Mouse (Mus musculus) G1E (cell line): ENCODE data around the gene Gpc6. TPM values are rescaled to one million over a fixed set of nuclear protein-coding genes. Genes with fewer than 3 reads are reported as not detected.

Experiments
- ATAC-seq: 2 replicates; pipeline ENCODE4 v1.8.0; 2016; ENCODE audit warnings: mild to moderate bottlenecking; ENCODE audit not compliant: insufficient number of reproducible peaks, poor library complexity, low FRiP score, severe bottlenecking; ENCODE audit errors: extremely low read depth
- DNase-seq: peaks from one replicate; pipeline ENCODE4 v3.0.0; 2012; ENCODE audit warnings: low spot score
- H3K27me3 ChIP-seq: 2 replicates; pipeline ENCODE4 v1.6.1; 2012; ENCODE audit warnings: mild to moderate bottlenecking, low read length, inconsistent platforms; ENCODE audit not compliant: insufficient read depth
- H3K36me3 ChIP-seq: replicated peaks from 2 replicates; pipeline ENCODE3; 2012; ENCODE audit warnings: mild to moderate bottlenecking, inconsistent platforms
- H3K4me1 ChIP-seq: 2 replicates; pipeline ENCODE4 v1.6.1; 2012; ENCODE audit warnings: low read depth, low read length, inconsistent platforms, mixed read lengths; ENCODE audit not compliant: insufficient read depth
- H3K4me3 ChIP-seq: 2 replicates; pipeline ENCODE4 v1.5.1; 2012; ENCODE audit warnings: low read depth, mild to moderate bottlenecking, inconsistent platforms, low read length, moderate library complexity, mixed read lengths
- H3K9me3 ChIP-seq: replicated peaks from 2 replicates; pipeline ENCODE4 v1.6.1; 2012; ENCODE audit warnings: inconsistent platforms
- CTCF ChIP-seq: IDR thresholded peaks from 2 replicates; pipeline ENCODE4 v1.5.1; 2012; ENCODE audit warnings: low read depth, low read length, inconsistent platforms, mixed read lengths
- GATA1 ChIP-seq: IDR thresholded peaks from 2 replicates; pipeline ENCODE4 v1.6.1; 2012; ENCODE audit warnings: borderline replicate concordance, low read length, inconsistent platforms, mixed read lengths
- GATA2 ChIP-seq: IDR thresholded peaks from 2 replicates; pipeline ENCODE4 v1.6.1; 2012; ENCODE audit warnings: low read depth, low read length, inconsistent platforms, borderline replicate concordance
- POLR2AphosphoS5 ChIP-seq: IDR thresholded peaks from 2 replicates; pipeline ENCODE4 v1.6.1; 2012; ENCODE audit warnings: low read depth, low read length, inconsistent platforms; ENCODE audit not compliant: insufficient replicate concordance
- TAL1 ChIP-seq: conservative IDR thresholded peaks from 2 replicates; pipeline ENCODE4 v1.6.1; 2012; ENCODE audit warnings: low read depth, low read length, inconsistent platforms, mixed read lengths
- polyA plus RNA-seq: library from polyadenylated mRNA; stranded (reverse); fragments of >175 nt; gene quantifications from 2 replicates; pipeline ENCODE4 v1.2.3, GENCODE M21; 2012
- total RNA-seq, 2 experiments: library from RNA; stranded (forward) in 1 of 2; stranded (reverse) in 1 of 2; fragments of 200-1000 nt in 1 of 2; fragments of >200 nt in 1 of 2; fragmentation: Nextera tagmentation in 1 of 2; gene quantifications; 2 replicates each; pipeline ENCODE4 v1.2.3; 2014 to 2017

Gene Gpc6
- total and polyA plus RNA-seq, 3 experiments = 0.22 TPM; not detected in 2

- ATAC-seq = no peak
- H3K4me1 ChIP-seq = no peaks in the 10 kb centered on the region
- H3K27me3 ChIP-seq = no peaks in the 10 kb centered on the region
- TF ChIP-seq TAL1 (no peak), CTCF (no peak)
- H3K9me3 ChIP-seq = peaks cover 32% of the 10 kb centered on the region
- no peak overlapping the region for H3K4me3 ChIP-seq
- DNase-seq = no peak
- H3K36me3 ChIP-seq = no peaks in the 10 kb centered on the region
These were observed 123.8 kb downstream of the Gpc6 start for GRCm38 (mm10) chr14:117048951-117049350.

GRCm38 (mm10) chr14:117050877-117051276, 125.8 kb downstream of the Gpc6 start:
- H3K36me3 ChIP-seq = no peaks in the 10 kb centered on the region
- no peak for ATAC-seq
- H3K4me1 ChIP-seq = no peaks in the 10 kb centered on the region

GRCm38 (mm10) chr14:117053361-117053760, 128.2 kb downstream of the Gpc6 start:
- H3K9me3 ChIP-seq = peaks cover 32% of the 10 kb centered on the region
- no peaks in the 10 kb centered on the region for H3K36me3 ChIP-seq
- TF ChIP-seq CTCF (no peak), GATA1 (no peak), TAL1 (no peak), GATA2 (no peak), POLR2AphosphoS5 (no peak)
- no peaks in the 10 kb centered on the region for H3K27me3 ChIP-seq
- H3K4me3 ChIP-seq = no peak overlapping the region
- DNase-seq (no peak), ATAC-seq (no peak)
- no peaks in the 10 kb centered on the region for H3K4me1 ChIP-seq

More at GRCm38 (mm10) chr14:117050877-117051276, 125.8 kb downstream of the Gpc6 start:
- DNase-seq = no peak
- Histone ChIP-seq H3K9me3 (peaks cover 31% of the 10 kb centered on the region), H3K27me3 (no peaks in the 10 kb centered on the region), H3K4me3 (no peak overlapping the region)
- TF ChIP-seq TAL1 (no peak), POLR2AphosphoS5 (no peak), GATA2 (no peak), CTCF (no peak), GATA1 (no peak)

- ATAC-seq (no peak), DNase-seq (no peak)
- TF ChIP-seq TAL1 (no peak), GATA1 (no peak), CTCF (no peak), POLR2AphosphoS5 (no peak), GATA2 (no peak)
- no peaks in the 10 kb centered on the region for H3K27me3 ChIP-seq
- H3K4me3 ChIP-seq = no peak overlapping the region
- peaks cover 32% of the 10 kb centered on the region for H3K9me3 ChIP-seq
- H3K4me1 ChIP-seq = no peaks in the 10 kb centered on the region
- no peaks in the 10 kb centered on the region for H3K36me3 ChIP-seq
These were observed 130.0 kb downstream of the Gpc6 start for GRCm38 (mm10) chr14:117055134-117055533.

- Histone ChIP-seq H3K4me3 (no peak overlapping the region), H3K4me1 (no peaks in the 10 kb centered on the region), H3K27me3 (no peaks in the 10 kb centered on the region), H3K9me3 (peaks cover 31% of the 10 kb centered on the region), H3K36me3 (no peaks in the 10 kb centered on the region)
- ATAC-seq = no peak
- no peak for TF ChIP-seq TAL1
- TF ChIP-seq POLR2AphosphoS5 = no peak
- no peak for TF ChIP-seq GATA1
- no peak for TF ChIP-seq CTCF
- no peak for DNase-seq
These were observed 136.0 kb downstream of the Gpc6 start for GRCm38 (mm10) chr14:117061078-117061477.

- H3K4me3 ChIP-seq = no peak overlapping the region
- H3K9me3 ChIP-seq = peaks cover 31% of the 10 kb centered on the region
- no peak for ATAC-seq
- DNase-seq = no peak
- TF ChIP-seq TAL1 (no peak), CTCF (no peak), GATA2 (no peak), POLR2AphosphoS5 (no peak), GATA1 (no peak)
- no peaks in the 10 kb centered on the region for H3K27me3 ChIP-seq
- no peaks in the 10 kb centered on the region for H3K4me1 ChIP-seq
- H3K36me3 ChIP-seq = no peaks in the 10 kb centered on the region
These were observed 136.4 kb downstream of the Gpc6 start for GRCm38 (mm10) chr14:117061527-117061926.

- Histone ChIP-seq H3K4me1 (no peaks in the 10 kb centered on the region), H3K4me3 (no peak overlapping the region), H3K36me3 (no peaks in the 10 kb centered on the region), H3K27me3 (no peaks in the 10 kb centered on the region), H3K9me3 (peaks cover 30% of the 10 kb centered on the region)
- no peak for TF ChIP-seq GATA1
- TF ChIP-seq CTCF = no peak
- TF ChIP-seq POLR2AphosphoS5 = no peak
- TF ChIP-seq GATA2 = no peak
- TF ChIP-seq TAL1 = no peak
- DNase-seq (no peak), ATAC-seq (no peak)
These were observed 143.1 kb downstream of the Gpc6 start for GRCm38 (mm10) chr14:117068179-117068578.
